Mouse (Mus musculus) midbrain, embryonic 16.5 days (tissue): ENCODE measurements at regions not wholly inside any gene's neighbourhood (a gene's known extent, or its start where the extent isn't known, plus 50 kb on each side); places are given as distances from the start of the nearest gene placed in this dataset.

ENCODE experiments used
- ATAC-seq: fragments of 200-750 bp; cut with Nextera tagmentation; 2 replicates; pipeline ENCODE4 v1.8.0; 2017; ENCODE audit warnings: moderate TSS enrichment
- H3K27ac ChIP-seq: fragments of 300-500 bp; sonication (generic); 2 replicates; pipeline ENCODE4 v1.5.1; 2014; ENCODE audit warnings: mild to moderate bottlenecking, low read length, mixed read lengths
- H3K27me3 ChIP-seq: fragments of 300-500 bp; sonication (generic); 2 replicates; pipeline ENCODE4 v1.6.1; 2014; ENCODE audit warnings: low read depth, low read length, mixed read lengths; ENCODE audit not compliant: control insufficient read depth, insufficient read depth
- H3K36me3 ChIP-seq: fragments of 300-500 bp; sonication (generic); 2 replicates; pipeline ENCODE4 v1.6.1; 2014; ENCODE audit warnings: mild to moderate bottlenecking, low read length, moderate library complexity, mixed read lengths; ENCODE audit not compliant: control insufficient read depth, insufficient read depth
- H3K4me1 ChIP-seq: fragments of 300-500 bp; sonication (generic); 2 replicates; pipeline ENCODE4 v1.6.1; 2014; ENCODE audit warnings: mild to moderate bottlenecking, low read length, mixed read lengths; ENCODE audit not compliant: control insufficient read depth, insufficient read depth
- H3K4me2 ChIP-seq: fragments of 300-500 bp; sonication (generic); 2 replicates; pipeline ENCODE4 v1.6.1; 2014; ENCODE audit warnings: mild to moderate bottlenecking, low read length, mixed read lengths
- H3K4me3 ChIP-seq: fragments of 300-500 bp; sonication (generic); 2 replicates; pipeline ENCODE4 v1.5.1; 2014; ENCODE audit warnings: low read depth, mild to moderate bottlenecking, low read length, moderate library complexity, mixed read lengths
- H3K9ac ChIP-seq: fragments of 300-500 bp; sonication (generic); 2 replicates; pipeline ENCODE4 v1.6.1; 2014; ENCODE audit warnings: low read depth, low read length, mixed read lengths
- H3K9me3 ChIP-seq: fragments of 300-500 bp; sonication (generic); replicated peaks from 2 replicates; pipeline ENCODE4 v1.6.1; 2014; ENCODE audit warnings: mild to moderate bottlenecking, low read length, mixed read lengths; ENCODE audit not compliant: control insufficient read depth, poor library complexity, severe bottlenecking
- WGBS: fragments of 180-500 bp; shearing (Covaris S2); extraction: QIAGEN DNeasy Blood & Tissue Kit; methylation state at CpG from one replicate; pipeline ENCODE4 v1.1.7; 2014; 5-methylcytosine and 5-hydroxymethylcytosine counted together

GRCm38 (mm10) chr1:183533386-183533785 lies 115.4 kb downstream of the Hhipl2 start:
- no peaks in the 10 kb centered on the region for H3K9me3 ChIP-seq
- H3K27me3 ChIP-seq: no peaks in the 10 kb centered on the region
- H3K4me2 ChIP-seq: no peak overlapping the region
- no peak overlapping the region for H3K27ac ChIP-seq
- no peaks in the 10 kb centered on the region for H3K36me3 ChIP-seq
- H3K9ac ChIP-seq: no peak overlapping the region
- WGBS: 80% methylated on average over 11 of the region's 11 CpGs
- ATAC-seq: no peak
- H3K4me3 ChIP-seq: no peak overlapping the region
- H3K4me1 ChIP-seq: no peaks in the 10 kb centered on the region

- no peak overlapping the region for H3K4me3 ChIP-seq
- H3K27ac ChIP-seq: no peak overlapping the region
- WGBS: 90% methylated on average over 7 of the region's 7 CpGs
- H3K9me3 ChIP-seq: no peaks in the 10 kb centered on the region
- no peaks in the 10 kb centered on the region for H3K36me3 ChIP-seq
- no peak overlapping the region for H3K4me2 ChIP-seq
- H3K27me3 ChIP-seq: no peaks in the 10 kb centered on the region
- no peak overlapping the region for H3K9ac ChIP-seq
- no peaks in the 10 kb centered on the region for H3K4me1 ChIP-seq
- no peak for ATAC-seq
Observed at GRCm38 (mm10) chr1:183548752-183549387, 130.9 kb downstream of the Hhipl2 start.

GRCm38 (mm10) chr1:183552617-183553016 lies 134.6 kb downstream of the Hhipl2 start:
- H3K36me3 ChIP-seq: no peaks in the 10 kb centered on the region
- no peaks in the 10 kb centered on the region for H3K27me3 ChIP-seq
- no peaks in the 10 kb centered on the region for H3K9me3 ChIP-seq
- no peaks in the 10 kb centered on the region for H3K4me1 ChIP-seq
- 93% methylated on average over 4 of the region's 4 CpGs for WGBS
- no peak overlapping the region for H3K27ac ChIP-seq
- H3K4me2 ChIP-seq: no peak overlapping the region
- no peak overlapping the region for H3K4me3 ChIP-seq
- ATAC-seq: no peak
- no peak overlapping the region for H3K9ac ChIP-seq

- Histone ChIP-seq H3K4me2 (no peak overlapping the region), H3K9me3 (no peaks in the 10 kb centered on the region), H3K36me3 (no peaks in the 10 kb centered on the region), H3K27me3 (no peaks in the 10 kb centered on the region), H3K27ac (no peak overlapping the region), H3K4me3 (no peak overlapping the region), H3K4me1 (no peaks in the 10 kb centered on the region), H3K9ac (no peak overlapping the region)
- WGBS: 87% methylated on average over 8 of the region's 8 CpGs
- ATAC-seq: no peak
Observed at GRCm38 (mm10) chr1:183553219-183553618, 135.2 kb downstream of the Hhipl2 start.

- Histone ChIP-seq H3K4me3 (no peak overlapping the region), H3K27ac (no peak overlapping the region), H3K36me3 (no peaks in the 10 kb centered on the region), H3K9me3 (no peaks in the 10 kb centered on the region), H3K4me2 (no peak overlapping the region), H3K4me1 (no peaks in the 10 kb centered on the region), H3K9ac (no peak overlapping the region), H3K27me3 (no peaks in the 10 kb centered on the region)
- no peak for ATAC-seq
- 79% methylated on average over 3 of the region's 3 CpGs for WGBS
Observed at GRCm38 (mm10) chr1:183562853-183563252, 144.8 kb downstream of the Hhipl2 start.

- Histone ChIP-seq H3K9ac (no peak overlapping the region), H3K9me3 (no peaks in the 10 kb centered on the region), H3K27me3 (no peaks in the 10 kb centered on the region), H3K4me2 (no peak overlapping the region), H3K36me3 (no peaks in the 10 kb centered on the region), H3K4me3 (no peak overlapping the region), H3K4me1 (no peaks in the 10 kb centered on the region), H3K27ac (no peak overlapping the region)
- WGBS: 53% methylated on average over 10 of the region's 10 CpGs
- no peak for ATAC-seq
Observed at GRCm38 (mm10) chr1:183573621-183574585, 155.9 kb downstream of the Hhipl2 start.

- Histone ChIP-seq H3K4me1 (no peaks in the 10 kb centered on the region), H3K36me3 (no peaks in the 10 kb centered on the region), H3K9me3 (no peaks in the 10 kb centered on the region; the same call in 1 of the 2 replicates), H3K4me3 (no peak overlapping the region), H3K27me3 (no peaks in the 10 kb centered on the region), H3K9ac (no peak overlapping the region), H3K27ac (no peak overlapping the region), H3K4me2 (no peak overlapping the region)
- WGBS: 82% methylated on average over 6 of the region's 6 CpGs
- ATAC-seq: no peak
Observed at GRCm38 (mm10) chr1:183584861-183585260, 166.8 kb downstream of the Hhipl2 start.

- no peak overlapping the region for H3K4me2 ChIP-seq
- no peak overlapping the region for H3K9ac ChIP-seq
- H3K27me3 ChIP-seq: no peaks in the 10 kb centered on the region
- no peak overlapping the region for H3K4me3 ChIP-seq
- no peaks in the 10 kb centered on the region for H3K4me1 ChIP-seq
- WGBS: 79% methylated on average over 4 of the region's 4 CpGs
- no peak overlapping the region for H3K27ac ChIP-seq
- no peaks in the 10 kb centered on the region for H3K36me3 ChIP-seq
- no peaks in the 10 kb centered on the region; the same call in 1 of the 2 replicates for H3K9me3 ChIP-seq
- ATAC-seq: no peak
Observed at GRCm38 (mm10) chr1:183586406-183586805, 168.4 kb downstream of the Hhipl2 start.

GRCm38 (mm10) chr1:183595306-183595705 lies 177.3 kb downstream of the Hhipl2 start:
- Histone ChIP-seq H3K4me2 (no peak overlapping the region), H3K27ac (no peak overlapping the region), H3K4me1 (no peaks in the 10 kb centered on the region; the same call in 1 of the 2 replicates), H3K9me3 (no peaks in the 10 kb centered on the region), H3K36me3 (no peaks in the 10 kb centered on the region), H3K4me3 (no peak overlapping the region), H3K9ac (no peak overlapping the region), H3K27me3 (no peaks in the 10 kb centered on the region)
- no peak for ATAC-seq
- WGBS: 44% methylated on average over 5 of the region's 5 CpGs
